Mouse (Mus musculus): ENCODE results near the gene St3gal2.
A peak's percentile ranks its signal among the peaks of the same experiment; 100 is the strongest.
"Not testable (repeated sequence)": the region's sequence is repeated elsewhere in the genome, so short reads cannot be mapped to it uniquely, and the experiment has no call there.

St3gal2 gene

DNA sequence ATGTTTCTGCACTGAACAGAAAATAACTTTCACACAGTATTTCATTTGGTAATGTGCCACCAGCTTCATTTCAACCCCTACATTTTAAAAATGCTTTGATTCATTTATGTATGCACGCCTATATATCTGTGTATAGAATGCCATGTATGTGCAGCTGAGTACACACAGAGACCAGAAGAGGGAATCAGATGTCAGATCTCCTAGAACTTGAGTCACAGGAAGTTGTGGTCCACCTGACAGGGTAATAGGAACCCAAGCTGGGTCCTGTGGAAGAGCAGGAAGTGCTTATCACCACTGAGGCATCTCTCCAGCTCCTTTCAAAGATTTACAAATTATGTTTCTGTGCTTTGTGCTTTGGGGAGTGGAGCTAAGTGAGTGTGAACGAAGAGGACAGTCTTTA, 61.6 kb downstream of the St3gal2 start:
- H3K36me3 ChIP-seq (ENCODE audit: insufficient read depth, low read length): peaks cover 94% of the 10 kb centered on the region
- no peak overlapping the region for H3K4me3 ChIP-seq (replicated peaks; ENCODE audit: low read length)
- no peaks in the 10 kb centered on the region for H3K9me3 ChIP-seq (ENCODE audit: low read length)
- H3K4me1 ChIP-seq (replicated peaks; ENCODE audit: low read depth, low read length): peaks cover 4% of the 10 kb centered on the region
- TF ChIP-seq CTCF (conservative IDR thresholded peaks at IDR 0.05; ENCODE audit: low read length): no peak
- TF ChIP-seq POU5F1 (IDR thresholded peaks at IDR 0.05; ENCODE audit: borderline replicate concordance, low read length): no peak
- no peak for TF ChIP-seq NANOG (IDR thresholded peaks at IDR 0.05; ENCODE audit: borderline replicate concordance, low read length)
- H3K27me3 ChIP-seq (ENCODE audit: insufficient read depth, low read length): no peaks in the 10 kb centered on the region

- no peaks in the 10 kb centered on the region for H3K27me3 ChIP-seq (ENCODE audit: insufficient read depth, low read length)
- H3K4me3 ChIP-seq (replicated peaks; ENCODE audit: low read length): no peak overlapping the region
- H3K36me3 ChIP-seq (ENCODE audit: insufficient read depth, low read length): peaks cover 93% of the 10 kb centered on the region
- no peak for TF ChIP-seq CTCF (conservative IDR thresholded peaks at IDR 0.05; ENCODE audit: low read length)
- TF ChIP-seq POU5F1 (IDR thresholded peaks at IDR 0.05; ENCODE audit: borderline replicate concordance, low read length): no peak
- TF ChIP-seq NANOG (IDR thresholded peaks at IDR 0.05; ENCODE audit: borderline replicate concordance, low read length): no peak
- H3K4me1 ChIP-seq (replicated peaks; ENCODE audit: low read depth, low read length): no peaks in the 10 kb centered on the region
- no peaks in the 10 kb centered on the region for H3K9me3 ChIP-seq (ENCODE audit: low read length)
Observed at GRCm38 (mm10) chr8:110987805-110988744, 68.4 kb downstream of the St3gal2 start.

DNA sequence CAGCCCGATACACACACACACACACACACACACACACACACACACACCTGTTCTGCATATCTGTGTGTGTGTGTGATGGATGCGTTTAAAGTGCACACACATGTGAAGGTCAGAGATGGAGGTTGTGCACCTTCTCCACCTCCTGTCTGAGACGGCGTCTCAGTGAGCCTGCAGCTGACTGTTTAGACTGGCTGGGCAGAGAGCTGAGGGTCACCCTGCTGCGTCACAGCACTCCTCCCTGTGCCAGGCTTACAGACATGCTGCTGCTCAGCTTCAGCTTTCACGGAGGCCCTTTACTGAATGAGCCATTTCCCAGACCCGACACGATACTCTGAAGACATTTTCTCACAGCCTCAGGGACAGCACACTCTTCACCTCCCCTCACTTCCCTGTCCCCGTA, 70.3 kb downstream of the St3gal2 start:
- no peaks in the 10 kb centered on the region for H3K9me3 ChIP-seq (ENCODE audit: low read length)
- peaks cover 93% of the 10 kb centered on the region for H3K36me3 ChIP-seq (ENCODE audit: insufficient read depth, low read length)
- no peak overlapping the region for H3K4me3 ChIP-seq (replicated peaks; ENCODE audit: low read length)
- TF ChIP-seq POU5F1 (IDR thresholded peaks at IDR 0.05; ENCODE audit: borderline replicate concordance, low read length) (no peak), NANOG (IDR thresholded peaks at IDR 0.05; ENCODE audit: borderline replicate concordance, low read length) (no peak), CTCF (conservative IDR thresholded peaks at IDR 0.05; ENCODE audit: low read length) (no peak)
- 0 out of 2 replicates have a peak, but pooled peaks cover 4% of the 10 kb centered on the region for H3K4me1 ChIP-seq (replicated peaks; ENCODE audit: low read depth, low read length)
- H3K27me3 ChIP-seq (ENCODE audit: insufficient read depth, low read length): no peaks in the 10 kb centered on the region

- Histone ChIP-seq H3K4me1 (replicated peaks; ENCODE audit: low read depth, low read length) (peaks cover 36% of the 10 kb centered on the region), H3K4me3 (replicated peaks; ENCODE audit: low read length) (peak overlapping the region; percentile 96), H3K27me3 (ENCODE audit: insufficient read depth, low read length) (no peaks in the 10 kb centered on the region), H3K9me3 (ENCODE audit: low read length) (no peaks in the 10 kb centered on the region), H3K36me3 (ENCODE audit: insufficient read depth, low read length) (peaks cover 40% of the 10 kb centered on the region)
- no peak for TF ChIP-seq CTCF (conservative IDR thresholded peaks at IDR 0.05; ENCODE audit: low read length)
- TF ChIP-seq POU5F1 (IDR thresholded peaks at IDR 0.05; ENCODE audit: borderline replicate concordance, low read length): no peak
- no peak for TF ChIP-seq NANOG (IDR thresholded peaks at IDR 0.05; ENCODE audit: borderline replicate concordance, low read length)
Observed at GRCm38 (mm10) chr8:110996641-110997430, 77.1 kb downstream of the St3gal2 start.

DNA sequence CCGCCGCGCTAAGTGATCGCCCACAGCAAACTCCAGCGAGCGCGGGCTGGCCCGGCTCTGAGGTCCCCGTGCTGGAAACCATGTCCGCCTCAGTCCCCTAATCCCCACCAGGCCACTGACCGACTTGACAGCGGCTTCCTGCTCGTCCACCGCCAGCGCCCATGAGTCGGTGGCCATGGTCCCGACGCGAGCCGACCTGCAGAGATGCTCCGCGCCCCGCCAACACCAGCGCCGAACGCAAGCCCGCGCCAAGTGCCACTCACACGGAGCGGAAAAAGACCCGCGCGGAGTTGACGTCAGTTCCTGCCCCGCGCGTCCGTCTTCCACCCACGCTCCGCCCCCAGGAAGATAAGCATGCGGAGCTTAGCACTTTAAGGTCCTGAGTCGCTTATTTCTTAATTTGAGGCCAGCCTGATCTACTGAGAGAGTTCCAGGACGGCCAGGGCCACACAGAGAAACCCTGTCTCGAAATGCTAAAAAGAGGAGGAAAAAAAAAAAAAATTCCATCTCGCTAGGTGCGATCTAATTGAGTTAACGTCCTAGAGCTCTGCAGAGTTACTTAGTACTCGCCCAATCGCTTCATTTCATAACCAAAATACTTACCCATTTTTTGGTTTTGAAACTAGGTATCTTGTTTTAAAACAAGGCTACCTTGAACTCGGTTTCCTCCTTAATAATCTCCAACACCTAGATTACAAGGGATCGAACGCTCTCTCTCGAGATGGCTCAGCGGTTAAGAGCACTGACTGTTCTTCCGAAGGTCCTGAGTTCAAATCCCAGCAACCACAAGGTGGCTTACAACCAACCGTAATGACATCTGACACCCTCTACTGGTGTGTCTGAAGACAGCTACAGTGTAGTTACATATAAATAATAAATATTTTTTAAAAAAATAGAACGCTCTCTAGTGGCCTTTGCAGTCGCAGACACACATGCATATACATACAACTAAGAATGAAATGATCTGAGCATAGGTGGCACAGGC, 78.1 kb downstream of the St3gal2 start, which contains the start of gene Ddx19a:
Gene Ddx19a, minus strand, starts transcription at position 254 of the 985 bp plus-strand sequence.
- peak within 1 kb of the TSS; percentile 96 for H3K4me3 ChIP-seq (replicated peaks; ENCODE audit: low read length)
- TF ChIP-seq POU5F1 (IDR thresholded peaks at IDR 0.05; ENCODE audit: borderline replicate concordance, low read length): no peak
- no peak for TF ChIP-seq NANOG (IDR thresholded peaks at IDR 0.05; ENCODE audit: borderline replicate concordance, low read length)
- no peak for TF ChIP-seq CTCF (conservative IDR thresholded peaks at IDR 0.05; ENCODE audit: low read length)
- H3K27me3 ChIP-seq (ENCODE audit: insufficient read depth, low read length): no peaks in the 10 kb centered on the region
- H3K4me1 ChIP-seq (replicated peaks; ENCODE audit: low read depth, low read length): peaks cover 36% of the 10 kb centered on the region
- H3K36me3 ChIP-seq (ENCODE audit: insufficient read depth, low read length): peaks cover 30% of the 10 kb centered on the region
- H3K9me3 ChIP-seq (ENCODE audit: low read length): no peaks in the 10 kb centered on the region

- not testable (repeated sequence) for H3K9me3 ChIP-seq (ENCODE audit: low read length); H3K27me3 ChIP-seq (ENCODE audit: insufficient read depth, low read length); H3K4me3 ChIP-seq (replicated peaks; ENCODE audit: low read length); H3K4me1 ChIP-seq (replicated peaks; ENCODE audit: low read depth, low read length)
- H3K36me3 ChIP-seq (ENCODE audit: insufficient read depth, low read length): peaks cover 87% of the 10 kb centered on the region
Observed at GRCm38 (mm10) chr8:111010230-111010991, 90.7 kb downstream of the St3gal2 start.

All from E14TG2a.4 (cell line).